Mouse (Mus musculus): Measurements from ENCODE around the gene Rrp12. TPM values are rescaled to one million over a fixed set of nuclear protein-coding genes. Genes with fewer than 3 reads are reported as not detected.
A peak's percentile ranks its signal among the peaks of the same experiment; 100 is the strongest.
"Not testable (repeated sequence)": the region's sequence is repeated elsewhere in the genome, so short reads cannot be mapped to it uniquely, and the experiment has no call there.

Rrp12 gene
- total RNA-seq (2015) (2.3 and 3.4 TPM in 2 replicates), total RNA-seq (2017) (4.6 and 5.1 TPM in 2 replicates)

DNA sequence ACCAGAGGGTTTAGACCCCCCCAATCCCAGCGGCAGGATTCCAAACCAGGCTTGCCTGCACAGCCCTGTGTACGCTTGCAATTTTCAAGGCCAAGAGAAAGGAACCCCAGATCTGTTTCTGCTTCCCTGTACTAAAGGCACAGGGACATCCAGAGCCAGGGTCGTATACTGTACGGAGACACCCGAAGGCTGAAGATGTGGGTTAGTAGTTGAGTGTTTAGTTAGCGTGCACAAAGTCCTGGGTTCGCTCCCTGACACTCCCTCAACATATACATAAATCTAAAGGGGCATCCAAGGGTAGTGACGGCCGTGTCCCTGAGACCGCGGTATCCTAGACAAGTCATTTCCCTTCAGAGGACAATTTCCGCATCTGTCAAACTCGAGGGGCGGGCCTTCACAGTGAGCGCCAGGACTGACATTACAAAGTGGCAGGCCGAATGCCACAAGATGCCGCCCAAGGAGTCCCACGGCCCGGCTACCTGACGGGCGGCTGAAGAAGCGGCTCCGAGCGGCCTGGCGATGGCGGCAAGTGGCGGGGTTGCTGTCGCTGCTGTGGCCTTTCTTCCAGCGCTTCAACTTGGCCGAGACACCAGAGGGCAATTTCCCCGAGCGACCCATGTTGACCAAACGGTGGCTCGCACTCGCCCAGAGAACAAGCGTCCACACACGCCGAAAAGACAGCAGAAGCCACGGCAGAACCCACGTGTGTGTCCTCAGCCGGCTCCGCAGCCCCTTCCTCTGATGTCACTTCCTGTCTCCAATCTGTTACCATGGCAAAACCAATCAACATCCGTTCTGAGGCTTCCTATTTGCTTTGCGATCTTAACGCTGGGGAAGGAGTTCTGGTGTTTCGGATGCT lies at the start of gene Rrp12:
Rrp12 (minus strand) TSS at position 714 of the 859 bp plus-strand sequence.
- ATAC-seq (ENCODE audit: poor library complexity, severe bottlenecking) = peak; percentile 87

DNA sequence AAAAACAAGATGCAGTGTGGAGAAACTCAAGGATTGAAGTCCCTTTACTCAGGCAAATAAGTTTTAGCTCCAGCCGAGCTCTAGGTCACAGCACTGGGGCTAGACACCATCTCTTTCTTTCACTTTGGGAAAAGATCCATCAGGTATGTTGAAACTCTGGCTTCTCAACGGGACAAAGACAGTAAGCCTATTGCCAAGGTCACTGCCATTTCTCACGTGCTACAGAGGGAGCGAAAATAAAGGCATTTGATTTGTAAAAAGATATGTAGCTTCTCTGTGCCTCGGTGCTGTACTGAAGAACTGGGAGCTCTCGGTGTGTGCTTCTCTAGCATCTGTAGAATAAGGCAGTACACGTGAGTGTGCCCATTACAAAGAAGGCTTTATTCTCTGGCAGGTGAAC lies 47.9 kb upstream of the Rrp12 start:
- no peak for ATAC-seq (ENCODE audit: poor library complexity, severe bottlenecking)

- ATAC-seq (ENCODE audit: poor library complexity, severe bottlenecking) = no peak
Observed at GRCm38 (mm10) chr19:41938539-41938938, 42.6 kb upstream of the Rrp12 start.

- no peak for ATAC-seq (ENCODE audit: poor library complexity, severe bottlenecking)
Observed at GRCm38 (mm10) chr19:41935921-41936320, 39.9 kb upstream of the Rrp12 start.

DNA sequence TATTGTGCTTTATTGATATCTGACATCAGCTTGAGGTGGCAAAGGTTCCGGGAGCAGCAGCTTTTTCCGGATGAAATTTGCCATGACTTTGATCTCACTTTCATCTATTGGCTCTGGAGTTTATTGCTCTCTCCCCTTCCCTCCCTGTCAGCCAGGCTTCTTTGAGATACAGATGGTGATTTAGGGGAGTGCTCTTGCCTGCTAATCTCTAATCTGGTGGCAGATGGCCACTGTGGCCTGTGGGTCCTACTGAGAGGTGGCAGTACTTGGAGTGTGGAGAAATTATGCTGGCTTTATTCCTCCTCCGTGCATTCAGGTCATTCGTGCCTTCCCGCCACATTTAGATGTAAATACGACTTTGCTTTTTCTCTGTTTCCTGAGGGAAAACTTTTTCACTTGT lies 38.2 kb upstream of the Rrp12 start:
- no peak for ATAC-seq (ENCODE audit: poor library complexity, severe bottlenecking)

DNA sequence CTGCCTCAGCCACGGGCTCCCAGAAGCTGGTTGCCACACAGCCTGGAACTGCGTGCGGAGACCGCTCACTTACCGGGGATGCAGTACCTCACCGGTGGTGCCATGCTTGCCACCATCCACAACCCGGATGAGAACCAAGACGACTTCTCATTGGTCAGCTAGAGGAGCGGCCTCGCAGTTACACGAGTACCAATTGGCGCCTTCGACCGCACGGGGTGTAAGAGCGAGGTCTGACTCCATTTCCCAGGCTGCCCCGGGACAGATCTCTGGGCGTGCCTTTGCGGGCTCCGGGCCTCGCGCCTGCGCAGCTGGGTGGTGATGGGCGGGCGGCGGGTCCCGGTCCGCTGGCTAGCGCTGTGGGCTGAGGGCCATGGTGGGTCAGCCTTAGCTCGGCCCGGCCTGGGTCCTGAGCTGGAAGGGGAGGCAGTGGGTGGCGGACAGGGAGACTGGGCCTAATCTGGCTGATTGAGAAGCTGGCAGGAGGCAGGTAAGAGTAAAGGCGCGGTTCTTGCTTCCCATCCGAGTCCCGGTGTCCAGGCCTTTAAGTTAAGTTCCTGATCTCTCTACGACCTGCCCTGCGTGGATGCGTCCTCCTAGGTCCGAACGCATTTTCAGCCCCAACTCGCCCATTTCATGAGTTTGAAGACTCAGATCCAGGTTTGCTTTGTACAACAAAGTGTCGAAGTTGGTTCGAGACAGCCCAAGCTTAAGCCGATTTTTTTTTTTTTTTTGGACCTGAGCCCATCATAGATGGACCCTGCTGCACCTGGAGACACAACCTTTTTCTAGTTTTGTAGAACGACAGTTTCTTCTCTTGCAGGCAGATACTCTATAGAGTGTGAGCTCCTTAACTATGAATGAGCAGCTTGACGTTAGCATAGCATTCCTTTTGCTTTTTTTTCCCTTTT lies 37.5 kb upstream of the Rrp12 start, which contains the start of the genes Exosc1 and Zdhhc16:
Exosc1 (minus strand) TSS at position 245 of the 908 bp plus-strand sequence.
Zdhhc16 (plus strand) TSS at position 302 of the 908 bp plus-strand sequence.
- ATAC-seq (ENCODE audit: poor library complexity, severe bottlenecking) = peak; percentile 99

GRCm38 (mm10) chr19:41932686-41933085 lies 36.7 kb upstream of the Rrp12 start:
- ATAC-seq (ENCODE audit: poor library complexity, severe bottlenecking) = peak; percentile 53

DNA sequence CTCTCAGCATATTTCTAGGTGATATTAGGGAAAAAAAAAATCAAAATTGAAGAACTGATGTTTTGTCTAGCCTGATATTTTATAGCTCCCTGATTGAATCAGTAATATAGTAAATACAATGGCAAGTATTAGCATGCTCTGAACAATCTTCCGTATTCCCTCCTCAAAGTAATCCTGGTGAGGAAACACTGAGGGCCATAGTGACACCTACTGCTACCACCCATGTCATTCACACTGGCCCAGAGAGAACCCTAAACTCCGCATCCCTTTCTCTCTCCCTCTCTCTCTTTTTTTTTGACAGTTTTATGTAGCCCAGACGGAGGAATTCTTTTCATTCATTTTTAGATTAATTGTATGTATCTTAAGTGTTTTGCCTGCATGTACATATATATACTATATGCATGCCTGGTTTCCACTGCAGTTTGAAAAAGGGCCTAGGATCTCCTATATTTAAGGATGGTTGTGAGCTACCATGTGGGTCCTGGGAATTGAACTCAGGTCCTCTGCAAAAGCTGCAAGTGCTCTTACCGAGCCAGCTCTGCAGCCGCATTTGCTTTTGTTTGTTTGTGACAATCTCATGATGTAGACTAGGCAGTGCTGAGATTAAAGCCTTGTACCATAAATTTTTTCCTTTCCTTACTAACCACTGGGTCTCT lies 24.6 kb upstream of the Rrp12 start:
- no peak for ATAC-seq (ENCODE audit: poor library complexity, severe bottlenecking)

- ATAC-seq (ENCODE audit: poor library complexity, severe bottlenecking) = no peak
Observed at GRCm38 (mm10) chr19:41919471-41919870, 23.5 kb upstream of the Rrp12 start.

DNA sequence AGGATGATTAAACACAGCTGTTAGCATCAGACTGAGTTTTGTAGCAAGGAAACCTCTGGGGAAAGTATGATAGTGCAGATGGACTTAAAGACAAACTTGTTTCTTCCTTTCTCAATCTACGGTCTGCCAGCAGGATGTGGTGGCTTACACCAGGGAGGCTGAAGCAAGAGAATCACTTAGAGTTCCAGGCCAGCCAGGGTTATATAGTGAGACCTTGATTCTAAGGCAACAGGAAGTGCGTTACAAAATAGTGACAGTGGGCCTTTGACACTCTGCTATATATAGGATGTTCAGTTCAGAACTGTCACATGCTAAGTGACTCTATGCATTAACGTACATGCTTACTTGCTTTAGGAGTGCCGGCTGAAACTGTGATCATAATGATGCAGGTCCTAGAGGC lies 20.9 kb upstream of the Rrp12 start:
- ATAC-seq (ENCODE audit: poor library complexity, severe bottlenecking) = peak; percentile 84

DNA sequence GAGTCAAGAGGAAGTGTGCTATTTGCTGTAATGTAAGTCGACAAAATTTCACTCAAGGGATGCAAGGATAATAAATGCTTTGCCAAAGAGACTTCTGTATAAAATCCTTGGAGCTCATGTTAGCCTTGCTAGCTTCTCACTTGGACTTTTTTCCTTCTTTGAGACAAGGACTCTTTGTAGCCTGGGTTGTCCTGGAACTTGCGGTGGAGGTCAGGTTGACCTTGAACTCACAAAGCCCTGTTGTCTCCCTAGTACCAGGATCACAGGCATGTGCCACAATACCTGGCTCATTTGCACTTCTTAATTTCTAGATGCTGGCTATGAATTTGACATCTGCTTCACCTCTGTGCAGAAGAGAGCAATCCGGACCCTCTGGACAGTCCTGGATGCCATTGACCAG lies 19.3 kb upstream of the Rrp12 start:
- no peak for ATAC-seq (ENCODE audit: poor library complexity, severe bottlenecking)

GRCm38 (mm10) chr19:41914592-41914882 lies 18.6 kb upstream of the Rrp12 start:
- ATAC-seq (ENCODE audit: poor library complexity, severe bottlenecking) = not testable (repeated sequence)

DNA sequence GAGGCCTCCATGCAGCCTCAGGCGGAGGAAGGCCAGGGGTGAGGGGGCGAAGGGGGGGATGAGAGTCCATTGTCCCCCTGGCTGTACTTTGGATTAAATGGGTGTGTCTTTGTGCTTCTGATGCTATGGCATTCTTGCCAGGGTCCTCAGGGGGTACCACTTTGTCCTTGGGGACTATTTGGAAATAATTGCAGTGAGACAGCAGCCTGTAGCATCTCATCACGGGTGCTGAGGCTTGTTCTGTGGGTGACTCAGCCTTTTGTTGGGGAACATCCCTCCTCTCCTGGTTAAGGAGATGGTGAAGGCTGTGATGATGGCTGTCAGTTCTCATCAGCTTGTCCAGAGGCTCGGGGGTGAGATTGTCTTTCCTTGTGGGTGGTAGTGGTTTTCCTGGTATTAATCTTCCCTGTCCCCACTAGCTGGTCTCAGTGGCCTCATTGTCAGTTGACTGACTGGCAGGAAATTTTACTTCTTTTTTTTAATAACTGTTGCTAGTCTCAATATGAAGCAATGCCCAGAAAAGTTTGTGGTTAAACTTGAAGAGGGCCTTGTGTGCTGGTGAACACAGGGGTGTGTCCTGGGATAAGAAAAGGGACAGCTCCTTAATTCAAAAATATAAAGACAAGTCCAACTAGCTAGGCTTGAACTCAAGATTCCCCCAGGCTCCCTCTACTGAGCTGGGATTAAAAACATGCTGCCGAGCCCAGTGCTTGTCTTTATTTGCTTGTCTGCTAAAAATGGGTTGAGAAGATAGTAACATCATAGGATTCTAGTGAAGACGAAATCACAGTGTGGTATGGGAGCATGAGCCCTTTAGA lies 18.0 kb upstream of the Rrp12 start:
- ATAC-seq (ENCODE audit: poor library complexity, severe bottlenecking) = peak; percentile 14

- ATAC-seq (ENCODE audit: poor library complexity, severe bottlenecking) = no peak
Observed at GRCm38 (mm10) chr19:41912121-41913080, 16.4 kb upstream of the Rrp12 start.

- peak; percentile 88 for ATAC-seq (ENCODE audit: poor library complexity, severe bottlenecking)
Observed at GRCm38 (mm10) chr19:41911178-41912073, 15.5 kb upstream of the Rrp12 start, which contains the start of gene Pgam1. Pgam1 (plus strand) TSS chr19:41911923.

DNA sequence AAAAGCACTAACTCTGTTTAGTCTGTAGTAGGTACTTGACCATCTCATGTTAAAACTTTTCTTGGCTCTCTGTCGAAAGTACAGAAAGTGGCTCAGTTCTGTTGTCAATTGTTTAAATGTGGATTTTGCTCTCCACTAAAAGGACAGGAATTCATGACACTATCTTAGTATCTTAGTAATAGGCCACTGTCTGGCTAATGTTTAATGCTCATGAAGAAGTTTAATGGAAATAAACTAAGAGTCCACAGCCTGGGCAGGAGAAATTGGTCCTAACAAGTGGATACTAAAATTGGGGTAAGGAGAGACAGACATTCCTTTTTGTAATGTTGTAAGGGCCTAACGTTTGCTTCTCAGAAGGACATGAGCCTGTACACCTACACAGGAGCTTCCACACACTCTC lies 14.4 kb upstream of the Rrp12 start:
- no peak for ATAC-seq (ENCODE audit: poor library complexity, severe bottlenecking)

- no peak for ATAC-seq (ENCODE audit: poor library complexity, severe bottlenecking)
Observed at GRCm38 (mm10) chr19:41908736-41909135, 12.8 kb upstream of the Rrp12 start.

Measured in megakaryocyte, adult 5-6 weeks (primary cell).